Mouse (Mus musculus): Measurements from ENCODE around the gene Pla2g2f. TPM values are rescaled to one million over a fixed set of nuclear protein-coding genes. Genes with fewer than 3 reads are reported as not detected.

Gene Pla2g2f
- total RNA-seq, 1 experiment, result 0.22 TPM

DNA sequence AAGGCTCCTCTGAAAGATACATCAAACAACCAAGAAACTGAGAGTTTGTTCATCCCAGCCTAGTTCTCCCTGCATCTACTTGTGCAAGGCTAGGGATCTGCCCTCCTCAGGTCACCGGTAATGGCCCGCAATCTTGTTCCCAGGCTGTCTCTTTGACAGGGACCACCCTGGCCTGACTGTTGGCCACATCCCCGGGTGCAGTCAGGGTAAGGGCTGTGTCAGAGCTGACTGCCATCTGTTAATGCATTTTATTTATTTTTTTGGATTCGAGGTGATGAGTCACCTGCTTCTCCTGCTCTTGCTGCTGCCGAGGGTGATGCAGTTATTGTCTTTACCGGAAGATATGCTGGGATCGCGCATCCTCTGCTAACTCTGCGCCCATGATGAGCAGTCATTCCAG is 40.7 kb downstream of the Pla2g2f start:
- TF ChIP-seq ZNF384 (IDR thresholded peaks at IDR 0.05; ENCODE audit: low read depth, low read length) (no peak), ZC3H11A (IDR thresholded peaks at IDR 0.05; ENCODE audit: borderline replicate concordance, low read depth, low read length) (no peak), CHD2 (IDR thresholded peaks at IDR 0.05; ENCODE audit: low read depth, low read length) (no peak), MAFK (IDR thresholded peaks at IDR 0.05; ENCODE audit: insufficient read depth, low read depth, low read length) (no peak), HCFC1 (IDR thresholded peaks at IDR 0.05; ENCODE audit: borderline replicate concordance, insufficient read depth, low read length) (no peak)
- Histone ChIP-seq H3K4me1 (ENCODE audit: control insufficient read depth in 2 of 2, insufficient read depth in 2 of 2, low read length in 2 of 2, poor library complexity in 1 of 2) (peaks cover 0 to 11% of the 10 kb centered on the region in 2 experiments; a peak in 1 of 4 replicates), H3K36me3 (ENCODE audit: control insufficient read depth, insufficient read depth, low read length, poor library complexity, severe bottlenecking) (no peaks in the 10 kb centered on the region), H3K4me3 (ENCODE audit: insufficient read depth in 1 of 2, low read depth in 1 of 2, low read length in 2 of 2, poor library complexity in 1 of 2, severe bottlenecking in 1 of 2) (no peak overlapping the region), H3K9ac (ENCODE audit: insufficient read depth, low read depth, low read length, poor library complexity, severe bottlenecking) (no peak overlapping the region), H3K9me3 (ENCODE audit: control insufficient read depth, insufficient read depth, low read depth, low read length) (no peaks in the 10 kb centered on the region), H3K27ac (ENCODE audit: insufficient read depth, low read depth, low read length, poor library complexity, severe bottlenecking) (no peak overlapping the region)
- in situ Hi-C loops (cut with MboI; ENCODE audit: low sequenced_read_pairs in 2 of 2, unreplicated experiment in 2 of 2), result no loop called here
- DNase-seq (ENCODE audit: low read depth, low spot score), result no peak

DNA sequence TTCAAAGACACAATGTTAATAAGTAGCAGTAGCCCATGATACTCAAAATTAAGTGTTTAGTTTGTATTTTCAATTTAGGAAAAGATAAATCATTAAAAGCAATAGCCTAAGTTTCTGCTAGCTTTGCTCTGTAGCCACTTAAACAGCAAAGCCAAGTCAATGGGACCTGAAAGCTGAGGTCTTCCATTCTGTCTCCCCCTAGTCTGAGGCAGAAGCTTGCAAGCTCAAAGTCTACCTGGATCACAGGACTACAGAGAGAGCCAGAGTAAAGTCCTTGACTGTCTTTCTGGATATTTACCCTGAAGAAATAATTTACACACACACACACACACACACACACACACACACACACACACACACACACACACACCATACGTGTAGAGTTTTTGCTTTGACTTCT is 43.2 kb downstream of the Pla2g2f start:
- H3K4me3 ChIP-seq (ENCODE audit: insufficient read depth in 1 of 2, low read depth in 1 of 2, low read length in 2 of 2, poor library complexity in 1 of 2, severe bottlenecking in 1 of 2), result no peak overlapping the region
- peaks cover 0 to 15% of the 10 kb centered on the region in 2 experiments; a peak in 1 of 4 replicates for H3K4me1 ChIP-seq (ENCODE audit: control insufficient read depth in 2 of 2, insufficient read depth in 2 of 2, low read length in 2 of 2, poor library complexity in 1 of 2)
- no peak overlapping the region for H3K9ac ChIP-seq (ENCODE audit: insufficient read depth, low read depth, low read length, poor library complexity, severe bottlenecking)
- no peaks in the 10 kb centered on the region for H3K36me3 ChIP-seq (ENCODE audit: control insufficient read depth, insufficient read depth, low read length, poor library complexity, severe bottlenecking)
- no peaks in the 10 kb centered on the region for H3K9me3 ChIP-seq (ENCODE audit: control insufficient read depth, insufficient read depth, low read depth, low read length)
- no peak overlapping the region for H3K27ac ChIP-seq (ENCODE audit: insufficient read depth, low read depth, low read length, poor library complexity, severe bottlenecking)
- TF ChIP-seq ZNF384 (IDR thresholded peaks at IDR 0.05; ENCODE audit: low read depth, low read length) (no peak), CHD2 (IDR thresholded peaks at IDR 0.05; ENCODE audit: low read depth, low read length) (no peak), ZC3H11A (IDR thresholded peaks at IDR 0.05; ENCODE audit: borderline replicate concordance, low read depth, low read length) (no peak), HCFC1 (IDR thresholded peaks at IDR 0.05; ENCODE audit: borderline replicate concordance, insufficient read depth, low read length) (no peak), MAFK (IDR thresholded peaks at IDR 0.05; ENCODE audit: insufficient read depth, low read depth, low read length) (no peak)
- in situ Hi-C loops (cut with MboI; ENCODE audit: low sequenced_read_pairs in 2 of 2, unreplicated experiment in 2 of 2), result no loop called here
- no peak for DNase-seq (ENCODE audit: low read depth, low spot score)

DNA sequence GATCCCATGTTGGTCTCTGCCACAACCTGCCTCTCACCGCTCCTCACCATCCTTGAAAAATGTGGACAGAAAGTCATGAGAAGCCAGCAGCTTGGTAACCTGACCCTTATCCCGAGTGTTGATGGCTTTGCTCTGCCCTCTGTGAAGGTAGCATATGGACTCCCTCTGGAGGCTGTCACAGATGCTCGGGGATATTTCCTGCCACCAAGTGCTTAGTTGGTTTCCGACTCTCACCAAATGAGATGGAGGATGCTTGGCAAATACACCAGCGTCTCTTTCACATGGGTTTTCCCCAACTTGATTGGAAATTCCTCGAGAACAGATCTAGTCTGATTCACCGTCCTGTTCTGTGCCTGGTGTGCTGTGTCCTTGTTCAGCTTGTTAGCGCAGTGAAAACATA is 44.8 kb downstream of the Pla2g2f start:
- H3K36me3 ChIP-seq (ENCODE audit: control insufficient read depth, insufficient read depth, low read length, poor library complexity, severe bottlenecking), result no peaks in the 10 kb centered on the region
- TF ChIP-seq CHD2 (IDR thresholded peaks at IDR 0.05; ENCODE audit: low read depth, low read length), result no peak
- no peak for TF ChIP-seq ZNF384 (IDR thresholded peaks at IDR 0.05; ENCODE audit: low read depth, low read length)
- no peak overlapping the region for H3K27ac ChIP-seq (ENCODE audit: insufficient read depth, low read depth, low read length, poor library complexity, severe bottlenecking)
- peaks cover 3 to 18% of the 10 kb centered on the region in 2 experiments; a peak in 1 of 4 replicates for H3K4me1 ChIP-seq (ENCODE audit: control insufficient read depth in 2 of 2, insufficient read depth in 2 of 2, low read length in 2 of 2, poor library complexity in 1 of 2)
- no peaks in the 10 kb centered on the region for H3K9me3 ChIP-seq (ENCODE audit: control insufficient read depth, insufficient read depth, low read depth, low read length)
- H3K4me3 ChIP-seq (ENCODE audit: insufficient read depth in 1 of 2, low read depth in 1 of 2, low read length in 2 of 2, poor library complexity in 1 of 2, severe bottlenecking in 1 of 2), result no peak overlapping the region
- in situ Hi-C loops (cut with MboI; ENCODE audit: low sequenced_read_pairs in 2 of 2, unreplicated experiment in 2 of 2), result no loop called here
- DNase-seq (ENCODE audit: low read depth, low spot score), result no peak
- no peak overlapping the region for H3K9ac ChIP-seq (ENCODE audit: insufficient read depth, low read depth, low read length, poor library complexity, severe bottlenecking)

DNA sequence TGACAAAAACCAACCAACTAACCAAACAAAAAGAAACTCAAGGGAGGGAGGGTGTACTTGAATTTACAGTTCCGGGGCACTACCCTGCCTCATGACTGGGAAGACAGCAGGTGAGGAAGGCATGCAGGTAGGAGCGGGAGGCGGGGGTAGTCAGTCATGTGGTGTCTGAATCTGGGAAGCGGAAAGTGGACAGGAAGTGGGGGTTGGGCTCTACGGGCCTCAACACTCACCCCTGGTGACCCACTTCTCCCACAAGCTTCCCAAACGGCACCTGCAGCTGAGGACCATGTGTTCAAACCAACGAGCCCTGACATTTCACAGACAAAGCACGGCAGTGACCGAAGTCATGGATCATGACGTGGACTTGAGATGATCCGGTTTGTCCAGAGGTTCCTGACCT is 45.3 kb downstream of the Pla2g2f start:
- H3K9me3 ChIP-seq (ENCODE audit: control insufficient read depth, insufficient read depth, low read depth, low read length), result no peaks in the 10 kb centered on the region
- no peak overlapping the region for H3K4me3 ChIP-seq (ENCODE audit: insufficient read depth in 1 of 2, low read depth in 1 of 2, low read length in 2 of 2, poor library complexity in 1 of 2, severe bottlenecking in 1 of 2)
- DNase-seq (ENCODE audit: low read depth, low spot score), result no peak
- H3K9ac ChIP-seq (ENCODE audit: insufficient read depth, low read depth, low read length, poor library complexity, severe bottlenecking), result no peak overlapping the region
- in situ Hi-C loops (cut with MboI; ENCODE audit: low sequenced_read_pairs in 2 of 2, unreplicated experiment in 2 of 2), result no loop called here
- H3K36me3 ChIP-seq (ENCODE audit: control insufficient read depth, insufficient read depth, low read length, poor library complexity, severe bottlenecking), result no peaks in the 10 kb centered on the region
- peaks cover 3 to 18% of the 10 kb centered on the region in 2 experiments; a peak in 1 of 4 replicates for H3K4me1 ChIP-seq (ENCODE audit: control insufficient read depth in 2 of 2, insufficient read depth in 2 of 2, low read length in 2 of 2, poor library complexity in 1 of 2)
- TF ChIP-seq ZNF384 (IDR thresholded peaks at IDR 0.05; ENCODE audit: low read depth, low read length), result no peak
- TF ChIP-seq MAFK (IDR thresholded peaks at IDR 0.05; ENCODE audit: insufficient read depth, low read depth, low read length), result no peak
- TF ChIP-seq CHD2 (IDR thresholded peaks at IDR 0.05; ENCODE audit: low read depth, low read length), result no peak
- no peak for TF ChIP-seq ZC3H11A (IDR thresholded peaks at IDR 0.05; ENCODE audit: borderline replicate concordance, low read depth, low read length)
- TF ChIP-seq HCFC1 (IDR thresholded peaks at IDR 0.05; ENCODE audit: borderline replicate concordance, insufficient read depth, low read length), result no peak
- no peak overlapping the region for H3K27ac ChIP-seq (ENCODE audit: insufficient read depth, low read depth, low read length, poor library complexity, severe bottlenecking)
